Mouse (Mus musculus) forebrain, embryonic 16.5 days (tissue): ENCODE measurements around the gene Cavin3. TPM values are rescaled to one million over a fixed set of nuclear protein-coding genes. Genes with fewer than 3 reads are reported as not detected.
"Not testable (repeated sequence)": the region's sequence is repeated elsewhere in the genome, so short reads cannot be mapped to it uniquely, and the experiment has no call there.

Experiments used
- ATAC-seq: fragments of 200-750 bp; cut with Nextera tagmentation; 2 replicates; pipeline ENCODE4 v1.8.0; 2017; ENCODE audit warnings: mild to moderate bottlenecking, moderate library complexity
- H3K27ac ChIP-seq: fragments of 300-500 bp; sonication (generic); 2 replicates; pipeline ENCODE4 v1.5.1; 2014; ENCODE audit warnings: low read length, control low read depth
- H3K27me3 ChIP-seq: fragments of 300-500 bp; sonication (generic); replicated peaks from 2 replicates; pipeline ENCODE4 v1.6.1; 2014; ENCODE audit warnings: low read length; ENCODE audit not compliant: control insufficient read depth, insufficient read depth
- H3K36me3 ChIP-seq: fragments of 300-500 bp; sonication (generic); 2 replicates; pipeline ENCODE4 v1.6.1; 2014; ENCODE audit not compliant: control insufficient read depth, insufficient read depth
- H3K4me1 ChIP-seq: fragments of 300-500 bp; sonication (generic); replicated peaks from 2 replicates; pipeline ENCODE4 v1.6.1; 2014; ENCODE audit warnings: low read length; ENCODE audit not compliant: control insufficient read depth, insufficient read depth
- H3K4me2 ChIP-seq: fragments of 300-500 bp; sonication (generic); 2 replicates; pipeline ENCODE4 v1.6.1; 2014; ENCODE audit warnings: mild to moderate bottlenecking, low read length, control low read depth
- H3K4me3 ChIP-seq: fragments of 300-500 bp; sonication (generic); replicated peaks from 2 replicates; pipeline ENCODE4 v1.5.1; 2014; ENCODE audit warnings: mild to moderate bottlenecking, low read length, control low read depth
- H3K9ac ChIP-seq: fragments of 300-500 bp; sonication (generic); replicated peaks from 2 replicates; pipeline ENCODE4 v1.6.1; 2014; ENCODE audit warnings: low read depth, low read length, control low read depth
- H3K9me3 ChIP-seq: fragments of 300-500 bp; sonication (generic); 2 replicates; pipeline ENCODE4 v1.6.1; 2016; ENCODE audit warnings: low read length; ENCODE audit not compliant: control insufficient read depth
- WGBS: fragments of 180-500 bp; shearing (Covaris S2); extraction: QIAGEN DNeasy Blood & Tissue Kit; methylation state at CpG from one replicate; pipeline ENCODE4 v1.1.7; 2014; 5-methylcytosine and 5-hydroxymethylcytosine counted together
- polyA plus RNA-seq: library from polyadenylated mRNA; unstranded; fragments of >200 nt; fragmentation: Nextera tagmentation; extraction: Ambion mirVana; gene quantifications from 2 replicates; pipeline ENCODE4 v1.2.1, GENCODE M21; 2015

The Cavin3 gene
- polyA plus RNA-seq, 1 experiment from 2014 or later: 24.2 TPM

GRCm38 (mm10) chr7:105475396-105475949 is 6.6 kb downstream of the Cavin3 start:
- H3K9ac ChIP-seq: no peak overlapping the region
- no peaks in the 10 kb centered on the region for H3K27me3 ChIP-seq
- no peaks in the 10 kb centered on the region for H3K36me3 ChIP-seq
- peaks cover 6% of the 10 kb centered on the region; the same call in 1 of the 2 replicates for H3K4me1 ChIP-seq
- H3K4me3 ChIP-seq: no peak overlapping the region
- no peak for ATAC-seq
- WGBS: 85% methylated on average over 7 of the region's 7 CpGs
- H3K27ac ChIP-seq: no peak overlapping the region
- no peaks in the 10 kb centered on the region for H3K9me3 ChIP-seq
- H3K4me2 ChIP-seq: no peak overlapping the region

- no peak overlapping the region for H3K27ac ChIP-seq
- H3K4me3 ChIP-seq: no peak overlapping the region
- 0 out of 2 replicates have a peak, but pooled peaks cover 3% of the 10 kb centered on the region for H3K4me1 ChIP-seq
- H3K4me2 ChIP-seq: no peak overlapping the region
- H3K36me3 ChIP-seq: no peaks in the 10 kb centered on the region
- no peak for ATAC-seq
- no peaks in the 10 kb centered on the region for H3K27me3 ChIP-seq
- no peak overlapping the region for H3K9ac ChIP-seq
- H3K9me3 ChIP-seq: no peaks in the 10 kb centered on the region
- 83% methylated on average over 4 of the region's 4 CpGs for WGBS
Observed at GRCm38 (mm10) chr7:105474771-105475315, 7.3 kb downstream of the Cavin3 start.

GRCm38 (mm10) chr7:105472607-105473006 is 9.5 kb downstream of the Cavin3 start:
- H3K36me3 ChIP-seq: no peaks in the 10 kb centered on the region
- H3K9me3 ChIP-seq: no peaks in the 10 kb centered on the region
- no peak overlapping the region for H3K9ac ChIP-seq
- no peak overlapping the region for H3K4me3 ChIP-seq
- H3K27ac ChIP-seq: no peak overlapping the region
- H3K4me1 ChIP-seq: no peaks in the 10 kb centered on the region
- no peak overlapping the region for H3K4me2 ChIP-seq
- 51% methylated on average over 1 of the region's 1 CpGs for WGBS
- no peaks in the 10 kb centered on the region for H3K27me3 ChIP-seq
- no peak for ATAC-seq

DNA sequence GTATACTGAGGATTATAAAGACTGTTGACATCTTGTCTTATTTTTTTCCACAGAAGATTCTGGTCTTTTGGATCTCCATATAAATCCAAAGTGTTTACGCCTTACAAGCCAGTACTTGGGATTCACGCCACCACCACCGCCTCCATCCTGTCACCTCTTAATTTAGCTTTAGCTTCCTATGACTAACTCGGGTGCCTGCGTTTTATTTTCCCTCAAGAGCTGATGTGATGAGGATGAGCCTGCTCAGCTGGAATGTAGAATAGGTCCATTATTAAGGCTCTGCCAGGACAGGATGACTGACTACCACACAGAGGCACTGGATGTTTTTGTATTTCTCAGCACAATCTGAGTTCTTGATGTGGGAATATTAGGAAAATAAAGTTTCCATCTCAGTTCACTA is 16.6 kb downstream of the Cavin3 start:
- 83% methylated on average over 5 of the region's 5 CpGs for WGBS
- not testable (repeated sequence) for H3K4me1 ChIP-seq, H3K9me3 ChIP-seq, H3K36me3 ChIP-seq, H3K4me2 ChIP-seq, H3K4me3 ChIP-seq, H3K27ac ChIP-seq, H3K9ac ChIP-seq, ATAC-seq, H3K27me3 ChIP-seq

GRCm38 (mm10) chr7:105458546-105458945 is 23.6 kb downstream of the Cavin3 start:
- Histone ChIP-seq H3K4me3 (no peak overlapping the region), H3K9ac (no peak overlapping the region), H3K27ac (no peak overlapping the region), H3K9me3 (no peaks in the 10 kb centered on the region), H3K27me3 (no peaks in the 10 kb centered on the region), H3K4me1 (no peaks in the 10 kb centered on the region), H3K36me3 (no peaks in the 10 kb centered on the region), H3K4me2 (no peak overlapping the region)
- no peak for ATAC-seq

DNA sequence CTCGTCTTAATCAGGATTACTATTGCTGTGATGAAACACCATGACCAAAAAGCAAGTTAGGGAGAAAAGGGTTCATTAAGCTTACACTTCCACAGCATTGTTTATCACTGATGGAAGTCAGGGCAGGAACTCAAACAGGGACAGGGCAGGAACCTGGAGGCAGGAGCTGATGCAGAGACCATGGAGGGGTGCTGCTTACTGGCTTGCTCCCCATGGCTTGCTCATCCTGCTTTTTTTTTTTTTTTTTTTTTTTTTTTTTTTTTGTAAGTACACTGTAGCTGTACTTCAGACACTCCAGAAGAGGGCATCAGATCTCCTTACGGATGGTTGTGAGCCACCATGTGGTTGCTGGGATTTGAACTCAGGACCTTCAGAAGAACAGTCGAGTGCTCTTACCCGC is 28.8 kb downstream of the Cavin3 start:
- H3K9me3 ChIP-seq, H3K36me3 ChIP-seq, H3K4me3 ChIP-seq, H3K27ac ChIP-seq, H3K27me3 ChIP-seq, H3K4me1 ChIP-seq, ATAC-seq, H3K9ac ChIP-seq, H3K4me2 ChIP-seq: not testable (repeated sequence)
- 94% methylated on average over 3 of the region's 4 CpGs for WGBS

- WGBS: 74% methylated on average over 3 of the region's 3 CpGs
- no peak overlapping the region for H3K27ac ChIP-seq
- no peak overlapping the region for H3K9ac ChIP-seq
- H3K27me3 ChIP-seq: no peaks in the 10 kb centered on the region
- no peaks in the 10 kb centered on the region for H3K36me3 ChIP-seq
- no peaks in the 10 kb centered on the region for H3K9me3 ChIP-seq
- H3K4me2 ChIP-seq: no peak overlapping the region
- H3K4me3 ChIP-seq: no peak overlapping the region
- H3K4me1 ChIP-seq: no peaks in the 10 kb centered on the region
- ATAC-seq: no peak
Observed at GRCm38 (mm10) chr7:105445076-105445475, 37.0 kb downstream of the Cavin3 start.

GRCm38 (mm10) chr7:105441426-105441825 is 40.7 kb downstream of the Cavin3 start:
- Histone ChIP-seq H3K9ac (no peak overlapping the region), H3K4me2 (no peak overlapping the region), H3K36me3 (no peaks in the 10 kb centered on the region), H3K4me1 (no peaks in the 10 kb centered on the region), H3K27me3 (no peaks in the 10 kb centered on the region), H3K4me3 (no peak overlapping the region), H3K27ac (no peak overlapping the region), H3K9me3 (no peaks in the 10 kb centered on the region)
- WGBS: 68% methylated on average over 4 of the region's 4 CpGs
- ATAC-seq: no peak

DNA sequence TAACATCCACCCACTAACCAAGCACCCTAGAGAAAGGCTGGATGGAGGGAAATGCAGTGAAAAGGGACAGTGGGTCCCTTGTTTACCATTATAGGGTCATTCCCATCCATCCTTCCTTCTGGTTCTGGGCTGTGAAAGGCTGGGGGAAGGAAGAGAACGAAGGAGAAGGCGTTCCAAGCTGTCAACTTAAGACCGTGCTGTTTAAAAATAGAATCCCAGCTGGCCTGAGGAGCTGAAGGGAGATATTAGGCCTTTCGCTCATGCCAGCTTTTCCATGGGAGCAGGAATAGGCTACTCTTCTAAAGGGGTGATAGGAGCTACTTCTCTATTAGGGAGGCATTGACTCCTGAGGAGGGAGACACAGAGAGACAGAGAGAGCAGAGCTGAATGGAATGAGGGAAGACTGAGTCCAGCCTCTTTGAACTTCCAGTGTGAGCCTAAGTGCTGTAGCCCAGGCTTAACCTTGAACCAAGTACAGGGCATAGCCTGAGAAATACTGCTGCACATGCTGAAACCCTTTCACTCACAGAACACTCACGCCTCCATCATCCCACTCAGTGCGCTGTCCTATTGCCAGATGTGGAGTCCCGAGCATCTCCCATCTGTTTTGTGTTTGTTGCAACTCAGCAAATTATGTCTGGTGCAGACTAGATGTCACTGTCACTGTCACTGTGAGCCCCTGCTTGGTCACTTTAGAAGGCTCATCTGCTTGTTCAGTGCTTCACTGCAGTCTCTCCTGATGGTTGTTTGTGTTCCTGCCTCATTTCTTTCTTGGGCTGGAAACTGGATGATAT is 43.9 kb downstream of the Cavin3 start:
- no peak overlapping the region for H3K4me2 ChIP-seq
- no peaks in the 10 kb centered on the region for H3K27me3 ChIP-seq
- H3K4me3 ChIP-seq: no peak overlapping the region
- WGBS: 84% methylated on average over 7 of the region's 7 CpGs
- no peaks in the 10 kb centered on the region for H3K36me3 ChIP-seq
- no peaks in the 10 kb centered on the region for H3K9me3 ChIP-seq
- no peak overlapping the region for H3K27ac ChIP-seq
- H3K4me1 ChIP-seq: no peaks in the 10 kb centered on the region
- no peak for ATAC-seq
- no peak overlapping the region for H3K9ac ChIP-seq
